Mouse (Mus musculus) bone marrow, adult 2 months (tissue): ENCODE results near the gene Aff3. TPM values are rescaled to one million over a fixed set of nuclear protein-coding genes. Genes with fewer than 3 reads are reported as not detected.

Experiments used
- H3K27ac ChIP-seq: fragments of 200-500 bp; 2 replicates; pipeline ENCODE4 v1.5.1; 2012; ENCODE audit warnings: low read depth, mild to moderate bottlenecking, control low read depth, inconsistent platforms, low read length; ENCODE audit not compliant: control insufficient read depth, poor library complexity, insufficient read depth
- H3K4me1 ChIP-seq: fragments of 200-500 bp; 2 replicates; pipeline ENCODE4 v1.6.1; 2011; ENCODE audit warnings: low read length; ENCODE audit not compliant: control insufficient read depth, insufficient read depth
- H3K4me3 ChIP-seq: fragments of 200-500 bp; replicated peaks from 2 replicates; pipeline ENCODE3; 2011; ENCODE audit warnings: mild to moderate bottlenecking, low read depth, low read length, control low read depth; ENCODE audit not compliant: control insufficient read depth
- CTCF ChIP-seq: fragments of 200-500 bp; IDR thresholded peaks from 2 replicates; pipeline ENCODE4 v1.5.1; 2011; ENCODE audit warnings: low read length, control low read depth; ENCODE audit not compliant: control insufficient read depth, insufficient read depth
- POLR2A ChIP-seq: fragments of 200-500 bp; IDR thresholded peaks from 2 replicates; pipeline ENCODE4 v1.6.1; 2011; ENCODE audit warnings: low read depth, mild to moderate bottlenecking, control low read depth, low read length, borderline replicate concordance; ENCODE audit not compliant: control insufficient read depth
- WGBS: fragments of 180-500 bp; shearing (Covaris S2); methylation state at CpG from one replicate; pipeline ENCODE4 v1.1.7; 2018; 5-methylcytosine and 5-hydroxymethylcytosine counted together
- polyA plus RNA-seq: library from polyadenylated mRNA; stranded (reverse); fragments of >200 nt; gene quantifications from 2 replicates; pipeline ENCODE4 v1.2.4, GENCODE M21; 2011; ENCODE audit warnings: low replicate concordance; ENCODE audit not compliant: missing spikeins, insufficient read depth, insufficient read length

Gene Aff3
- polyA plus RNA-seq, 1 experiment = 21.5 TPM

DNA sequence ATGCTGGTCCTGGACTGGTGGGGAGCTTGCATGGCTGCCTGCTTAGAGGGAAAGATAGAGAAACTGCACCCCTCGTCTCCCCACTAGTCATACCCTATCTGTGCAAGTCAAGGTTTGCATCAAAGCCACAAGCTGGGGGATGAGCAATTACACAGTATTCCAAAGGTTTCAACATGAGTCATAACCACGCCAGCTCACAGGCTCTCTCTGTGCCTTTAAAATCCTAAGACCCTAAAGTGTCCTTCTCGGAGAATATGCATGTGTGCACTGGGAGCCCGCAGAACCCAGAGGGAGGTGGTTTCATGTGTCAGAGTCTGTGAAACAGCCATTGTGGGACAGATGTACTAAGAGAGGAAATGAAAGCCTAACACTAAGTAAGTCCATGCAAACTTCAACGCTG, 194.6 kb downstream of the Aff3 start:
- no peak for TF ChIP-seq POLR2A
- no peak for TF ChIP-seq CTCF
- Histone ChIP-seq H3K4me1 (no peaks in the 10 kb centered on the region), H3K4me3 (no peak overlapping the region), H3K27ac (no peak overlapping the region)
- WGBS = 60% methylated on average over 5 of the region's 5 CpGs

DNA sequence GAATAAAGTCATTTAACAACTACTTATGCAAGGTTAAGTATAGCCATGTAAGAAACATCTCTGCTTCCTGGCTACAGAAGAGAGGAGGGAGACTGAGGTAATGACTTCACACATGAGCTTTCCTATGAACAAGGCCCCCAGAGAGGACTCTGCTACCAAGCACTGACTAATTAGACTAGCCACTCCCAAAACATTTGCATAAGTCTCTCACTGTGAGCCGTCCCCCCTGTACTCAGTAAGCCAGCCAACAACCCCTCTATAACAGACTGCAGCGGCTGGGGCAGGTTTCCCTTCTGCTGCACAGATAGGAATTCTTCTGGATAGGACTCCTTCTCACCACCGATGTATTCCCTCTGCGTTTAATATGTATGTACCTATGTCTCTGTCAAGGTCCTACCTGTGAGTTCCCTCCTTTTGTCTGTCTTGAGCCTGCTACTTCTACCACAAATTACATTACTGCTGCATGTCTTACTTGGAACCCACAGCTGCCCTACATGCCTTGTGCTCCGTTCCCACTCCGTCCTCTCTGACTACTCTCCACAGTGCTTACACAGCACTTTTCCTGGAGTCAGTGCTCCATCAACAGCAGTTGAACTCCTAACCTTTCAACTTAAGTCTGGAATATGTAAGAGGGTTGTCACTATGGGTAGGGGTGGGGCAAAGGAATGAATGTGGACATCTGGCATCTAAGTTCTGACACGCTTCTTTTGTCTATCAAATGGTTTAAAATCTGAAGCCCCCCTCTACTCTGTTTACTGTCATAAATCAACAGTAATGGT, 197.3 kb downstream of the Aff3 start:
- H3K4me3 ChIP-seq = no peak overlapping the region
- WGBS = 86% methylated on average over 7 of the region's 7 CpGs
- TF ChIP-seq POLR2A (no peak), CTCF (no peak)
- no peak overlapping the region for H3K27ac ChIP-seq
- no peaks in the 10 kb centered on the region for H3K4me1 ChIP-seq

DNA sequence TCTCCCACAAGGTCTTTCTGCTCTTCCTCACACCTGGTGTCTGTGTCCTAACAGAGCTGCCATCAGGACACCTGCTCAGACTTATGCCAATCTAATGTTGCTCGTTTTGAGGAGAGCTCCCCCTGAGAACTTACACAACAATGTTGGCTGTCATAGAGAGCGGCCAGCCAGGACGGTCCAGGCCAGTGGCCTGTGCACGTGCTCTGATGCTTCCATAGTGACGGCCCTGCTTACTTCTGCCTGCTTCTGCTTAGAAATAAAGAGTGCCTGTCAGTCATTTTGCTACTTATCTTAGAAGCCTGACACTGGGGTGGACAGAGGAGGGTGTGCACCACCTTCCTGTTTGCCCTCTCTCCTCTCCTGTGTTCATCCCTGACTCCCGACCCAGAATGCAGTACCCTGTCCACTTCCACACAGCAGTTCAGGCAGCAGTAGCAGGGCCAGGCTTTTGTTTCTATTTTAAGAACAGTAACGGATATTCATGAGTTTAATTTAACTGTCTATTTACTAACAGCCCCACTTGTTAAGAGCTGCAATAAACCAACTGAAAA, 208.0 kb downstream of the Aff3 start:
- no peaks in the 10 kb centered on the region; the same call in 1 of the 2 replicates for H3K4me1 ChIP-seq
- TF ChIP-seq POLR2A = no peak
- TF ChIP-seq CTCF = no peak
- no peak overlapping the region for H3K4me3 ChIP-seq
- 64% methylated on average over 7 of the region's 7 CpGs for WGBS
- no peak overlapping the region for H3K27ac ChIP-seq

DNA sequence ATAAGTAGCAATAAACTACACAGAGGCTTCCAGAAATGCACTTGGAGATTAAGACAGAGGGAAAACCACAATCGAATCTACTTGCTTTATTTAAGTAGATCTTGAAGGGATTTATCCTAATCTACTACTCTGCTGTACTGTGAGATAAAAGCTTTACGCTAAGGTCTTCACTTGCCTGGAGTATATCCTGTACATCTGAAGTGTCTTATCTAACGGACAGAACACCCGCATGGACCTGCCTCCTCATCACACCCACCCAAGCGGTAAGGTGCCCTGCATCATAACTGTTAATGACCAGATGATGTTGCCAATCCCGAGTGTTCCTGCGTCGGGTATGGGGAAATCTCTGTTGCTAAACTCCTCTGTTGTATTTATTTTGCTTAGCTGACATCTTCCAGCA, 209.8 kb downstream of the Aff3 start:
- H3K27ac ChIP-seq = no peak overlapping the region
- no peaks in the 10 kb centered on the region; the same call in 1 of the 2 replicates for H3K4me1 ChIP-seq
- TF ChIP-seq CTCF (no peak), POLR2A (no peak)
- H3K4me3 ChIP-seq = no peak overlapping the region
- 56% methylated on average over 8 of the region's 8 CpGs for WGBS

DNA sequence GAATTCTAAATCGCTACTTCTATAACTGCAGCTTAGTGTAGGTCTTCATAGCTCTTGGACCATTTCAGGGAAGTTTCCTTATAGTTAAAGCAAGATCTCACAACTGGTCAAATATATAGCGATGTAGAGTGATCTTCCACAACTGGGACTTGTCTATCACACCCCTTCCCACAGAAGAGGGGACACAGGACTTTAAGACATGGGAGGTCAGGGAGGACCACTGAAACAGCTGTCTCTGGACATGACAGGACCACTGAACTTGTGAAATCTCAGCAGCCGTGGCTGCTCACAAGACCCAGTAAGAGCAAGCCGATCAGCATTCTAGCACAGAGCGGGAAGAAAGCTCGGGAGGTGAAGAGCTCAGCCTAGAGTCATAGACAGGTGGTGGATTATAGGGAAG, 213.4 kb downstream of the Aff3 start:
- WGBS = 87% methylated on average over 6 of the region's 6 CpGs
- Histone ChIP-seq H3K27ac (no peak overlapping the region), H3K4me3 (no peak overlapping the region), H3K4me1 (peaks cover 4% of the 10 kb centered on the region; the same call in 1 of the 2 replicates)
- TF ChIP-seq CTCF (no peak), POLR2A (no peak)

DNA sequence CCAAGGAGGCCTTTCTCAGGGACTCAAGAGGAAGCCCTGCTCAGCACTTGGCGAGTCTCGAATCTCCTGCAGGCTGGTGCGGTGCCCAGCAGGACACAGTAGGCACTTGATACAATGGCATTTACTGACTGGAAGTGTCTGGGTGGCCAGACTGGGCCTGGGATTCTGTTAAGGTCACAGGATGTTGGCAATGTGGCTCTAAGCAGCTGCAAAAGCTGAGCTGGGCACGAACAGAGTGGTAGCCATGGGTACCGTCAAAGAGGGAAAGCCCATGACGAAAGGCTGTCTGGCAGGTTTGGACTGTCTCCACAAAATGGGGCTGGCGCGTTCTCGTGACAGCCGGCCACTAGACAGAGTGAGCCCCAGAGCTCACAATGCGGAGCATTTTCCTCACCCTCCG, 214.1 kb downstream of the Aff3 start:
- 90% methylated on average over 12 of the region's 12 CpGs for WGBS

DNA sequence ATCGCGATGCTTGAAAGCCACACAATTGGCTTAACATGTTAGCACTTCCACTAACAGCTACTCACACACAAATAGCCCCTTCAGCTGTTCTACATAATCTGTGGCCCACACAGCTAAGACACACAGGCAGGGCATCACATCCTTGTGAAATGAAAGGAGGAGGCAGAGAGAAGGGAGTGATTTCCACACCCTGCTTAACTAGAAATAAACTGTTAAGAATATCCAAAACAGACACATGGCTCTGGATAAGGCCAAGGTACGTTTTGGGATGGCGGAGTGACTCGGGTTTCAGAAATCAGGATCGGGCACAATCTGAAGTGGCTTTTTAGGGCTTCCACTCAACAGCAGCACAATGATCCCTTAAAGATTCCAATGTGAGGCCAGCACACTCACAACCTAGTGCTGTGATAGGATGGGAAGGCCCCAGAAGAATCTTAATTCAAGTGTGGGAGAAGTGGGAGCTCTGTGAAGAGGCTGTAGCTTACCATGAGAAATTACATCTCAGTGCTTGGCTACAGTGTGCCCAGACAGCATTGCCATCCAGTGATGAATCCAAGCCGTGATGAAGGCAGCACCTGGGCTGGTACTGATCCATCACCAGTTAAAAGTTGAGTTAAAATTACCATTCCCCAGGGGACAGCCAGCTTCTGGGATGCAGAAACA, 214.8 kb downstream of the Aff3 start:
- Histone ChIP-seq H3K4me1 (peaks cover 4% of the 10 kb centered on the region; the same call in 1 of the 2 replicates), H3K4me3 (no peak overlapping the region), H3K27ac (no peak overlapping the region)
- TF ChIP-seq POLR2A = no peak
- no peak for TF ChIP-seq CTCF
- 91% methylated on average over 7 of the region's 7 CpGs for WGBS

More for the DNA sequence above, 214.1 kb downstream of the Aff3 start:
- TF ChIP-seq POLR2A = no peak
- no peak for TF ChIP-seq CTCF
- Histone ChIP-seq H3K27ac (no peak overlapping the region), H3K4me3 (no peak overlapping the region), H3K4me1 (peaks cover 4% of the 10 kb centered on the region; the same call in 1 of the 2 replicates)

DNA sequence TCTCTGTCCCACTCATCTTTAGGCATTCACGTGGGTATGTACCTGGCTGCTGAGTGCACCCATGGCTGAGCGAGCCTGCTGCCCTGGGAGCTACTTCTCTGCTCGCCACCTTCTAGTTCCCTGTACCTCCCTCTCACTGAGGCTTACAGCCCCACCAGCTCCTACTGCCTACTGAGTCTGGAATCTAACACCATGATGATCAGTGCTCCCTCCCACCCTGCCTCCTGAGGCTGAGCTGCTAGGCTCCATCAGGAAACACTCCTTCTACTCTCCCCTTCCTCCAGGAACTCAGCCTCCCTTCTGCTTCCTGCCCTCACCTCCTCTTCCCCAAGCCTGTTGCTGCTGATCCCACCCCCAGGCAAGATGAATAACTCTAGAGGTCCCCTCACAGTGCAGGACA, 215.9 kb downstream of the Aff3 start:
- no peak overlapping the region for H3K27ac ChIP-seq
- TF ChIP-seq POLR2A = no peak
- TF ChIP-seq CTCF = no peak
- WGBS = 81% methylated on average over 3 of the region's 3 CpGs
- H3K4me3 ChIP-seq = no peak overlapping the region
- H3K4me1 ChIP-seq = peaks cover 4% of the 10 kb centered on the region; the same call in 1 of the 2 replicates
